Mouse (Mus musculus): ENCODE data around the gene Prkce.

Prkce gene

DNA sequence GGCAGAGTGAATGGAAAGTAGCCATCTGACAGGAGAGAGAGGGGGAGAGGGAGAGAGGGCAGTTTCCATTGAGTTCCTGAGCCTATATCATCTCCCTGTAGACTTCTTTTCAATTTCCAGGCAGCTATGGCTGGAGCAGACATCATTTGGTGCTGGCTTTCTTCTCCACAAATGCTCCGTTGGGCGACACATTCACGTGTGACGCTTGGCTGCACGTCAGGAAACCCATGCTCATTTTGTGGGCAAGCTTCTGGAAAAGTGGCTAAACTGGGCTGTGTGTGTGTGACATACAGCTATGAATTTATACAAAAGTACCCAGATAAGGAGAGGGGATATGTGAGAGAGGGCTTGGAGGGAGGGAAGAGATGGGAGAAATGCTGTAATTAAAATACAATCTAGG is 49.9 kb downstream of the Prkce start:
- no peak for DNase-seq (ENCODE audit: extremely low spot score, low read depth, low spot score)

DNA sequence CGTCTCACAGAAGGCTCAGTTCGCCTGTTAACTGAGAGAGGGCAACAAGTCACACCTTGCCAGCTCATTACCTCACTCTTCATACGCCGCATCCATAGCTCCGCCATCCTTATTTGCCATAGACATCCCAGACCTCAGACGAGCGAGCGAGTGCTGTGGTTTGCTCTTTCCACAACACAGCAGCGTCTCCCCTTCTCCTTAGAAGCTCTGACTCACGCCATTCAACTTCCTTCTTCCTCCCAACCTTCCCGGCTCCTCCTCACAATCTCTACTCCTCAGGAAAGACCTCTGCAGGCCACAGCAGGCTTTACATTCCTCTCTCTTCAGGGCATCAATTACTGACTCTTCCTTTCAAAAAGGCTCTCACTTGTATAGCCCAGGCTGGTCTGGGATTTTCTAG is 51.0 kb downstream of the Prkce start:
- no peak for DNase-seq (ENCODE audit: extremely low spot score, low read depth, low spot score)

GRCm38 (mm10) chr17:86225488-86226186 is 58.1 kb downstream of the Prkce start:
- no peak for DNase-seq (ENCODE audit: extremely low spot score, low read depth, low spot score)

DNA sequence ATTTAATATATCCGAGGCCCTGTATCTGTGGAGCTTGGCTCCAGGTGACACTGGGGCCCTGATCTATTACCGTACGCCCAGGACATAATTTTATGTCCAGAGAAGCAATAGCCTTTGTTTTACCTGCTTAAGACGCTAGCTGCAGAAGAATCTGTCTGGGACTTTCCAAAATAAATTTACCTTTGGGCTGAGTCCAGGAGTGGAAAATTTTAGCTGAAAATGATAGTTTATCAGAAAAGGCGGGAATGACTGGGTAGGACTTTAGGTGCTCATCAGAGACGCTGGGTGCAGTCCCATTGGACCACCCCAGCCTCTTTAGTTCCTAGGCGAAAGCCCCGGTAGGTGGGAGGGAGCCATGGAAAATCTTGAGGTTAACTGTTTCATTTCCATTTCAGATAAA is 58.6 kb downstream of the Prkce start:
- no peak for DNase-seq (ENCODE audit: extremely low spot score, low read depth, low spot score)

GRCm38 (mm10) chr17:86226635-86227034 is 59.0 kb downstream of the Prkce start:
- DNase-seq (ENCODE audit: extremely low spot score, low read depth, low spot score), result no peak

- DNase-seq (ENCODE audit: extremely low spot score, low read depth, low spot score), result no peak
These were observed 59.8 kb downstream of the Prkce start for GRCm38 (mm10) chr17:86227389-86227788.

DNA sequence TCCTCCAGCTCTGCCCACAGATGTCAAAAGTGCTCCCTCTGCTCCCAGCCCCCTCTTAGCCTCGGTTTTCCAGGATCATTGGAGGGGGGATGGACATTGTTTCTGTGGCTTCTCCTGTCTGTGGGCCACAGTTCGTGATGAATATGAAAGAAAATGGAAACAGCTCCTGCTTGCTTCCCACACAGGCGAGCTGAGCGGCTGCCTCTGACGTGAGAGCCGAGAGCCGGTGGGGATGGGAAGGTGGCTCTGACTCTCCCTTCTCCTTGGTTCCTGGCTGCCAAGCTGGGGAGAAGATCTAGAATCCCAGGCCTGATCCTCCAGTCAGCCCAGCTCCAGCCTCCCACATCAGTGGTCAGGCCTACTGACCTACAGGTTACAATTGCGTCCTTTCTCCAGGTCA is 61.3 kb downstream of the Prkce start:
- DNase-seq (ENCODE audit: extremely low spot score, low read depth, low spot score), result no peak

GRCm38 (mm10) chr17:86230141-86230633 is 62.6 kb downstream of the Prkce start:
- DNase-seq (ENCODE audit: extremely low spot score, low read depth, low spot score), result no peak

DNA sequence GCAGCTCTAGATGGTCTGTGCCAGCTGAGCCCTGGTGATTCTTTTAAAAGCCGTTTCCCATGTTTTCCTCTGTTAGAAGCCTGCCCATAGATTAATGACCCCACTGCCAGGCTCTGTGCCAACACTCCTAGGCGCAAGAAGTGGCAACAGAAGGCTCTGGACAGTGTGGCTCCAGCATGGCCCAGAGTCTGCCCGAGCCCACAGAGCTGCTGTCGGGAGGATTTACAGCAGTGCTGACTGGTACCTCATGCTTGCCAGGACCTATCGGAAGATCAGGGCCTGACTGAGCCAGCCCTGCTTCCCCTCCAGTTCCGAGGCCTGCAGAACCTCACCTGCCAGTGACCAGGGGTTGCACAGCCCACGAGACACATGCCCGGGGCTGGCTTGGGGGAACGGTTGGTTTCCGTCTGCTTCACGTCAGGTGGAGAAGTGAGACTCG is 64.2 kb downstream of the Prkce start:
- no peak for DNase-seq (ENCODE audit: extremely low spot score, low read depth, low spot score)

DNA sequence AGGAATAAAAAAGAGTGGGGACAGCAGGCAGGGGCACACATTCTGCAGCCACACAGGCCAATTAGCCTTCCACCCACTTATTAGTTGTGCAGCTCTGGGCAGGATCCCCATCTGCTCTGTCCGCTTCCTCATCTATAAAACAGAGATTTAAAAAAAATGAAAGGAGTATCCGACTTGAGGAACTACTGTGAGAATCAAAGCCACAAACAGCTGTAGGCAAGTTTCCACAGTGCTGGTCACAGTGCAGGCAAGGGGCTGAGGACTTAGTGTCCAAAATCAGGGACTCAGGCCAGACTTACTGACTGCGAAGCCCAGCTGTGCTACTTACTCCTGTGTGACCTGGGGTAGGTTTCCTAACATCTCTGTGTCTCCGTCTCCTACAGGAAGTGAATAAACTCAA is 64.7 kb downstream of the Prkce start:
- no peak for DNase-seq (ENCODE audit: extremely low spot score, low read depth, low spot score)

- DNase-seq (ENCODE audit: extremely low spot score, low read depth, low spot score), result no peak
These were observed 67.1 kb downstream of the Prkce start for GRCm38 (mm10) chr17:86234587-86235150.

GRCm38 (mm10) chr17:86236026-86236712 is 68.6 kb downstream of the Prkce start:
- DNase-seq (ENCODE audit: extremely low spot score, low read depth, low spot score), result no peak

GRCm38 (mm10) chr17:86236861-86237763 is 69.5 kb downstream of the Prkce start:
- no peak for DNase-seq (ENCODE audit: extremely low spot score, low read depth, low spot score)

- DNase-seq (ENCODE audit: extremely low spot score, low read depth, low spot score), result no peak
These were observed 74.7 kb downstream of the Prkce start for GRCm38 (mm10) chr17:86242291-86242690.

DNA sequence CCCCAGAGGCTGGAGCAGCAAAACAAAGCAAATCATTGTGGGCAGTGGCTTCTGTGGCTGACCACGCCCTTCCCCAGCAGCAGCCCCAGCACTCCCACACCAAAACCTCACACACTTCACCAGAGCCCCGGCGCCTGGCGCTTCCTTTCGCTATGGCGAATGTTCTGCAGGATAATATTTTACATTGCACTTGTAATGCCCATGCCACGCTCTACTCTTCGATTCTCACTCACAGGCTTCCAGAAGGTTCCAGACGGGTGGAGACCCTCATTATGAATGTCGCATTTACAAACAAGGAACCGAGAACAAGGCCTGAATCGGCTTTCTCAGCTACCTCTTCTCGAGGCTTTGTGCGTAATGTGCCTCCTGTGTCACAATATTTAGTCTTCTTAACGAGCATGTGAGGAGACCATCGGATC is 75.5 kb downstream of the Prkce start:
- no peak for DNase-seq (ENCODE audit: extremely low spot score, low read depth, low spot score)

GRCm38 (mm10) chr17:86244397-86244796 is 76.8 kb downstream of the Prkce start:
- DNase-seq (ENCODE audit: extremely low spot score, low read depth, low spot score), result no peak

DNA sequence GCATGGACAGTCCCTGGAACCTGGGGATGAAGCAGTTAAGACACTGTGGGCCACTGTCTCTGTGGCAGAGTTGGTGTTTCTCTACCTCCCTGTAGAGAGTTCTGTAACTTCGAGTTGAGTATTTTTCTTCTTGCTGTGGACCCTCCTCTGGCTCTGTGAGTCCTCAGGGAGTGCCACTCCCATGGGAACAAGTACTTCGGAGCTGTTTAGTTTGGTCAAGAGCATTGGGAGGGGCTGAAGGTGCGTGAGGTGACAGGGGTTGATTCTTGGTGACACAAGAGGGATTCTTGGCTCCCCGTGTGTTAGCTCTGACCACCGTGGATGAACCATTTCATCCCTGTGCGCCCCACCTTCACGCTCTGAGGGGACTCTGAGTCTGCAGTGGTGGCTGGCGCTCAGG is 81.2 kb downstream of the Prkce start:
- no peak for DNase-seq (ENCODE audit: extremely low spot score, low read depth, low spot score)

DNA sequence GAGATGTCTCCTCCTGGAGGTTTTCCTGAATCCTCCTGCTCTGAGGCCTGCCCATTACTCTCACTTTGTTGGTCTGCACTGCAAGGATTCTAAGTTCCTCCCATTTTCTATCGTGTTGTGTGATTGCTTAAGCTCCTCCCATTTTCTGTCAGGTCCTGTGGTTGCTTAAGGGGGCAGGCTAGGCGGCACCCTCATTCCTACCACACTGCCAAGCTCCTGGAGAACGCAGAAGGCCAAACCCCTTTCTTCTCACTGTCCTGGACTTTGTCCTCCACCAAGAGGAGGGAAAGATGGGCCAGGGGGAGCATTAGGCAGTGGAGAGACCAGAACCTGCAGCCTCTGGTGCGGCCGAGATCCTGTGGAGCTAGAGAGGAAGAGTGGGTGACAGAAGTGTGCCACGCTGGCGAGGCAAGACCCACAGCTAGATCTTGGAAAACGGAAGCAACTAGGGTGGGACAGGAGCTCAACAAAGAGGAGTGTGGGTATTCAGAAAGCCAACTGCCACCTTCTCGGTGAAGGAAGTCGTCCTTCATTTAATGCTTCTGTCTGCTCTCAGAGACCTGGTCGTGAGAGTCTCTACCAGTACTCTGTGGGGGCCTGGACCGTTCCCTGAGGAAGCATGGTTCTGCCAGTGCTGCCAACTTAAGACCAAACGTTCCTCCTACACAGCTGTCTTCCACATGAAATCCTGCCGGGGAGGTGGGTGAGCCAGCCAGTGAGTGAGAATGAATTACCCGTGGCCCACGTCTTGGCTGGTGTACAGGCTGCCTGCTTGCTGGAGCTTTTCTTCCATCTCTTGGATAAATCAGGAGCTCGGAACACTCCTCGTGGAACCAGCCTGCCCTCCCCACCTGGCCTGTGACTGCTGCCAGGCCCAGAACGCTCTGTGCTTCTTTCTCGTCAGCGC is 82.2 kb downstream of the Prkce start:
- DNase-seq (ENCODE audit: extremely low spot score, low read depth, low spot score), result no peak

- DNase-seq (ENCODE audit: extremely low spot score, low read depth, low spot score), result no peak
These were observed 82.9 kb downstream of the Prkce start for GRCm38 (mm10) chr17:86250406-86250905.

DNA sequence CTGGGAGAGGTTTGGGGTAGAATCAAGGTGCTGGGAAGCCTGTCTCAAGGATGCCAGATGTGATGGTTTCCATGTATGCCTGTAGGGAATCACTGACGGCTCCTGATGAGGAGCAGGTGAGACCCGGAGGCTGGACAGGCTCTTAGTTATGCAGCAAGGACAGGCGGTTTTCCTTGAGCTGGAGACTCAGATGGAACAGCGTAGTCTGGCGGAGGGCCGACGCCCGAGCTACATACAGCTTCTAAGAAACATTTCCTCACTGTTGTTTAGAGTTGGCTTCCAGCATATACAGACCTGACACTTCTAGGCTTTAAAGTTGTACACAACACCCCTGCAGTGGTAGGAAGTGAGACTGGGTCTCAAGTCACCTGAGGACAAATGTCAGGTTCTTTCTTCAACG is 86.3 kb downstream of the Prkce start:
- DNase-seq (ENCODE audit: extremely low spot score, low read depth, low spot score), result no peak
